Mouse (Mus musculus): ENCODE measurements at regions not wholly inside any gene's neighbourhood (a gene's known extent, or its start where the extent isn't known, plus 50 kb on each side); places are given as distances from the start of the nearest gene placed in this dataset.

- no peak for DNase-seq
These were observed 51.3 kb upstream of the Cd28 start for GRCm38 (mm10) chr1:60665329-60665728.

- DNase-seq: no peak
These were observed 54.2 kb upstream of the Cd28 start for GRCm38 (mm10) chr1:60662301-60662986.

DNA sequence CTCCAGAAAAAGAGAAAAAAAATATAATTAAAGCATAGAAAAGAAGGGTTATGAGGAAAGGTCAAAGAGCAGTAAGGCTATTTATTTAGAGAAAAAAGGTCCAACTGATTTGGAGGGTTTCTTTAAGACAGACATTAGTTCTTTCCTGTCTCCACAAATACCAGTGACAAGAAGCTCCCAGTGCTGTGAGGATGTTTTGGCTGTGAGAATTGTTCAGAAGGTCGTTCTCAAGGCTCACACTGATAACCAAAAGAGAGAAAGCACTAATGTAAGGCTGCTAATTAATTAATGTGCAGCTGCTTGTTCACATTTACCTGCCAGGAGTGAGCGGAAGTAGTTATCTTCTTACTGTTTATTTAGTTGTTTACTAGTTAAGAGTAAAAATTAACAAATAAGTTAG, 54.7 kb upstream of the Cd28 start:
- no peak for DNase-seq

GRCm38 (mm10) chr1:60659604-60660003, 57.0 kb upstream of the Cd28 start:
- no peak for DNase-seq

GRCm38 (mm10) chr1:60659041-60659440, 57.6 kb upstream of the Cd28 start:
- DNase-seq: no peak

DNA sequence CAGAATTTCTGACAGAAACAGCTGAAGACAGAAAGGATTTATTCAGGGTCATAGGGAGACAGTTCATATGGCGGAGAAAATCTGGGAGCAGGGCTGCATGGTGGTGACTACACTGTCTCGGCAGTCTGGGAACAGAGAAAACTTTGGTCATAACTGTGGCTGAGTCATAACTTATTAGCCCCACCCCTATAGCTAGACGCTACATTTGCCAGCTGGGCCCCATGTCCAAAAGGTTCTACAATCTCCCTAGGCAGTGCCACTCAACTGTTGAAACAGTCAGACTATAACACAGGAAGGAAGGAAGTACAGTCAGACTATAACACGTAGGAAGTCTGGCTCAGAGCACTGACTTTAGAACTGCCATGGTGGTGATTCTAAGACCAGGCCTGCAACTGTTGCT, 58.2 kb upstream of the Cd28 start:
- DNase-seq: no peak

- no peak for DNase-seq
These were observed 59.1 kb upstream of the Cd28 start for GRCm38 (mm10) chr1:60657511-60657910.

DNA sequence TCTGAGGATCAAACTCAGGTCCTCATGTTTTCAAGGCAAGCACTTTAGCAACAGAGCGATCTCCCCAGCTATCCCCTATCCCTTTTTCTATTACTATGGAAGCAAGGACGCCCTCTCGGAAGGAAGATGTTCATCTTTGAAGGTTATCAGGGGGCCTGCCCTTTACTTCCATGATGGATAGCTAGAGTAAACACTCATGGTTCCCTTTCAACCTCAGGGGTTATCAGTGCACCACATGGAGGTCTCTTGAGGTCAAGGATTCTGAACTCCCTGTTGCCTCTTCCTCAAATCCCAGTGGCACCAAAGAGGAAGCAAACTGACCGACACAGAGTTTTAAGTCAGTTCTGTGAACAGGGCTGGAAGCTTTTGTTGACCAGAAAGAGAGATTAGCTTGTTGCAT, 59.6 kb upstream of the Cd28 start:
- no peak for DNase-seq

DNA sequence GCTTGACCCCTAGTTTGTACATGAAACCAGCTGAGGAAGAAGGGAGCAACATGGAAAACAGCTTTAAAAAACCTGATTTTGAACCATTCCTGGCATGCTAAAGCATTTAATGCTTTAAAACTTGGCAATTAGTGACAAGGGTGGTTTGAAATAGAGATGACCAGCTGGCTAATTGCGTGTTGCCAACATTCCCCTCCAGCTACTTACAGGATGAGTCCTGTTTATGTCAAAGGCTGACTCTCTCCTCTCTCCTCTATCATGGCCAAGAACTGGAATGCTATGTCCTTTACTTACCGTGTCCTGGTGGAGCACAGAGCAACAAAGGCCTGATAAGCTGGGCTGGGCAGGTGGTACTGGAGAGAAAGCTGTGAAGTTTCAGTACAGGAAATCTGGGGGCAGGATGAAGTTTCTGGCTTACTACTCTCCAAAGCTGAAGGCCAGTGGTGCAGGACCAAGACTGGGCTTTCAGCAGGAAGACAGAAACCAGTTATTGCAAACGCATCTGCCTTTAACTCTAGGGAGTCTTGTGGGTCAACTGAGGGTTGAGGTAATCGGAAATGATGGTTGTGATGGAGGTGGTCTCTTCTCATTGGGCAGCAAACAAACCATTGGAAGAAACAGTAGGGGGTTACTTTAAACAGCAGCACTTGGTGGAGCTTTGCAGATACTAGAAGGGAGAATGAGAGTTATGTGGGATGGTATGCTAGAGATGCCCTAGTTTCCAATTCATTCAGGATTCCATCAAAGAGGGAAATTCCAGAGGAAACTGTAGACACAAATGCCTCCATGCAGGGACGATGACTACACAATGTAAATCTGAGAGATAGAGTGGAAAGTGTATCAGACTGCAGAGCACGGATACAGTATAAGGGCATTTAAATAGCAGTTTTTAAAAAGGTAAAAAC, 60.7 kb upstream of the Cd28 start:
- no peak for DNase-seq

DNA sequence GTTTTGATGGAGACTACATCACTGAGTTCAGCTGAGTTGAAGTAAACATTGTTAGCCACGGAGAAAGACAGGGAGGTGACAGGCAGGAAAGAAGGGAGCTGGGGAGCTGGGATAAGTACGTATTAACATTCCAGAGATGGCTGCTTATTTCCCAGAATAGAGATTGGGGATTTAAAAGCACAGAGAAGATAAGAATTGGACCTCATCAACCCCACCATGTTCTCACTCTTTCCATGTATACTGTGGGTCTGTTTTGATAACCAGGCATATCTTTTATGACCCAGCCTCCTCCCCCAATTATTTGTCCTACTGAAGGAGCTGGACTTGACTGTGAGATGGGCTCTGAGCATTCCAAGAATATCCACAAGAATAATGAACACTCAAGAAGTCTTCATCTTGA, 61.4 kb upstream of the Cd28 start:
- DNase-seq: no peak

GRCm38 (mm10) chr1:60652570-60653011, 64.0 kb upstream of the Cd28 start:
- DNase-seq: no peak

- no peak for DNase-seq
These were observed 66.4 kb upstream of the Cd28 start for GRCm38 (mm10) chr1:60650158-60650557.

DNA sequence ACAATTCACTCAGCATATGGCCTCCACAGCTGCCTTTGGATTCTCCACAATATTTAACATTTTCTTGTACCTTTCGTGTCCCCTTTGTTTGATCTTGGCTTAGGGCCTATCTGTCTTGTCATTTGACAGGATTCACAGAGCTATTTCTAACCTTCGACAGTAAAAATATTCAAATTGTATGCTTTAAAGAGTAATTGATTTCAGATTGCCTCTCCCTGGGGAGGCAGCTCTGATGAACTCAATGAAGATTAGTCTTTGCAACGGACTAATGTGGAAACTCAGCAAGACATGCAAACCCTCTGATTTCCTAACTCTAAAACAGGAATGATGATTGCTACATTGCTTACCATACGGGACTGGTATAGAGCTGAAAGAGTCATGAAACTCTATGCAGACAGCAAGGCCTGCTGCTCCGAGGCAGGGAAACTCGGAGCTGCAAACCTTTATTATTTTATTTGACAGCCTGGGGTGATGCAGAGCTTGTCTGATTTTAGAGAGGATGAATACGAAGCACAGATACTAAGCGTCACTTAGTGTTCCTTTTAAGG, 67.2 kb upstream of the Cd28 start:
- no peak for DNase-seq

GRCm38 (mm10) chr1:60646828-60647227, 69.8 kb upstream of the Cd28 start:
- no peak for DNase-seq

- no peak for DNase-seq
These were observed 70.4 kb upstream of the Cd28 start for GRCm38 (mm10) chr1:60646174-60646573.

DNA sequence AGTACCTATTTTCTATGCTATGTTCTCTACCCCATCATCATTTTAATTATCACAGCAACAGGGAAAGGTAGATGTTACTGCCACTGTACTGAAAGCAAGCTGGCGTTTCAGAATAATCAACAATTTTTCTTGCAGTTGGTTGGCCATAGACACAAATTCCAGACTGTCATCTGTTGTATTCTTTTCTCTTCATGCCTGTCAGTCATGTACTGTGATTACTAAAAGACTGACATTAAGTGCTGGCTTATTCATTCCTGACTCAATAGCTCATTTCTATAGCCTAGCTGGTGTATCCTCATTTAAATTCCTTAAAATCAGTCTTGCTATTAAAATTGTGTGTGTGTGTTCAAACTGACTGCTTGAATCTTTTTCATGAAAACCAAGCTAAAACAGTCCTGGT, 71.4 kb upstream of the Cd28 start:
- no peak for DNase-seq

DNA sequence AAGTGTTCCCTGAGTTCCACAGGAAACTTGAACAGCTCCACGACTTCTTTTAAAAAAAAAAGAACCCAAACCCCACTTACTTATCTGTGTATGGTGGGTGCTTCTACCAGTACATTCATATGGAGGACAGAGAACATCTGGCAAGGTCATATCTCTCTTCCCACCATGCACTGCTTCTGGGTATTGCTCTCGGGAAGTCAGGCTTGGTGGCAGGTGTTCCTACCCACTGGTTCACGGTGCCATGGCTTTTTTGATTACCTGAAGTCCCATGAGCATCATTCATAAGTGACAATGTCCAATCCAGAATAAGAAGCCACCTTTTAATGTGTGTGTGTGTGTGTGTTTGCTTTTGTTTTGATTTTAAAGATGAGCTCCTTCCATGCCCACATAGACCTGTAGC, 73.8 kb upstream of the Cd28 start:
- peak; percentile 29 for DNase-seq

- no peak for DNase-seq
These were observed 74.4 kb upstream of the Cd28 start for GRCm38 (mm10) chr1:60642175-60642574.

GRCm38 (mm10) chr1:60641324-60641764, 74.4 kb upstream of the Raph1 start:
- DNase-seq: no peak

DNA sequence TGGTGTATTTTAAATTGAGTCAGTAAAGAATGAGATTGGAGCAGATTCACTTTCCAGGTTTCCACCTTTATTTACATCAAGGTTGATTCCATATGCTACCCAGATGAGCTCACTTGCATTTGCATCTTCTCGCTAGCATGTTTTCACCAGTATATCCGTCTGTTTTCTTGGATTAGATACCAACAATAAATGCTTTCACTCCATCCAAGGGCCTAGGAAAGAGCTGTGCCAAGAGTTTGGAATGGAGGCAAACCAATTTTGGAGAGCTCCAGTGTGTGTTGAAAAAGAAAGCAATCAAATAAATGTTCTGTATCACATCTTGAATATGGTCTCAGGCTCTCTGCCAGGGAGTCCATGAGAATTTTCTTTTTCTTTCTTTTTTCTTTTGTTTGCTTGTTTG, 72.6 kb upstream of the Raph1 start:
- DNase-seq: no peak

DNA sequence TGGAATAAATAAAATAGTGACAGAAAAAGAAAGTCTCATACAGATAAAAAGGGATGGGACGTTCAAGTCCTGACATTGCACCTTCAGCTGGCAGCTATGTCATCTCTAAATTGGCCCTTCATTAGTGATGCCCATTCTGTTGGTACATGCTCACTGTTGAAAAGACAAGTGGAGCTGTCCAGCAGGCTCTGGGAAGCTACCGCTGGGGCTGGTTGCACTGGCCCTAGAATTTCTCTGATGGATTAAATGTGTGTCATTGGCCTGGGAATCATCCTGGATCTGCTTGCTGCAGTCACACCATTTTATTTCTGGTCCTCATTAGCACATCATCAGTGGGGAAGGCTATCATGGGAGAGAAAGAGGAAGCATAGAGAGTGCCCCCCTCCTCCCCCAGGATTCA, 72.2 kb upstream of the Raph1 start:
- no peak for DNase-seq

- no peak for DNase-seq
These were observed 70.0 kb upstream of the Raph1 start for GRCm38 (mm10) chr1:60636802-60637452.

DNA sequence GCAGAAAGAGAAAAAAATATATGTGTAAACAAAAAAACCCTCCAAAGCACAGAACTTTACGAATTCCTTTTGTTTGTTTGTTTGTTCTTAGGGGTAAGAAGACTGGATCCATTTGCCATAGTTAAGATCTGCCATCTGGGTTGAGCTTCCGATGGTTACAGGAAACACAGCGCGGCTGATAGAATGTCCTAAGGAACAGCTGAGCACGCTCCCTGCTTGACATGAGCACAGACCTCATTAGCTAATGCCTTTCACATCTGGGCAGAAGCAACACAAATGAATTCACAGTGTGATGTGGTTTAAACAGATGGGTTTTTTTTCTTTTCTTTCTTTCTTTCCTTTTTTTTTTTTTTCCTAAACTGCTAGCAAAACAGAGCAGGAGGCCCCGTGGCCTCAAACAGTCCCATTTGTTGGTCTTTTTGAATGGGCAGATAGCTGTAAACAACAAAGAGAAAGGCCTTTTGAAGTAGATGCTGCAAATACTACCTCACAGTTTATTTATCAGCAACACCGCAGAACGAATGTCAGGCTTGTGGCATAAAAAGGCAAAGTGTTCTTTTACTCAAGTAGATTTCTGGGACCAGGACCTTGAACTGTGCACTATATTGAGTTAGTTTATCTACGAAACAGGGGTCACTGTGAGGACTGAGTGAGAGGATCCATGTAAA, 61.0 kb upstream of the Raph1 start:
- DNase-seq: peak; percentile 18

Data from thymus, postnatal 14 days (tissue).